Mouse (Mus musculus) layer of hippocampus, adult 11-12 months (tissue): ENCODE data around the gene Socs7.

Experiments used
- DNase-seq: peaks from one replicate; pipeline ENCODE4 v3.0.0; 2022; ENCODE audit warnings: low spot score

The Socs7 gene

GRCm38 (mm10) chr11:97445596-97445995, 83.2 kb downstream of the Socs7 start:
- no peak for DNase-seq

GRCm38 (mm10) chr11:97445999-97446511, 83.7 kb downstream of the Socs7 start:
- DNase-seq, result no peak

- DNase-seq, result no peak
Observed at GRCm38 (mm10) chr11:97447979-97448378, 85.6 kb downstream of the Socs7 start.
